Mouse (Mus musculus): ENCODE measurements at regions not wholly inside any gene's neighbourhood (a gene's known extent, or its start where the extent isn't known, plus 50 kb on each side); places are given as distances from the start of the nearest gene placed in this dataset.
A peak's percentile ranks its signal among the peaks of the same experiment; 100 is the strongest.
"Not testable (repeated sequence)": the region's sequence is repeated elsewhere in the genome, so short reads cannot be mapped to it uniquely, and the experiment has no call there.

DNA sequence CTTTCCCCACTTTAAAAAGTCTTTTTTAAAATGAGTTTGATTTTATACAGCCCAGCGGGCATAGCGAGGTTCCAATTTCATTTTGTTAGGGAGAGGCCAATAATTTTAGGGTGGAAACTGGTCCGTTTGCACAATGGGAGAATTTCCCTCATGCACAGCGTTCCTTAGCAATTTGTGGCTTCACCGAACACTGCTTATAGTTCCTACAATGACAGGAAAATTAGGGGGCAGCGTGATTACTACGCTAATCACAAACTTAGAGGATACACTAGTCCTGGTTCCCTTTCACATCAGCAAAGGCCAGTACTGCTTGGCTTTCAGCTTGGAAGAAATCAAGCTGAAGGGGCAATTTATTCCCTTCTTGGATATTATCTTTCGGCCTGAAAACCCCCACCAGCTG is 745.1 kb upstream of the Gm19410 start:
- no peak for ATAC-seq

- no peak for ATAC-seq
Measured at GRCm38 (mm10) chr8:35022649-35023048, 742.9 kb upstream of the Gm19410 start.

- ATAC-seq = no peak
Measured at GRCm38 (mm10) chr8:35047798-35048197, 717.8 kb upstream of the Gm19410 start.

DNA sequence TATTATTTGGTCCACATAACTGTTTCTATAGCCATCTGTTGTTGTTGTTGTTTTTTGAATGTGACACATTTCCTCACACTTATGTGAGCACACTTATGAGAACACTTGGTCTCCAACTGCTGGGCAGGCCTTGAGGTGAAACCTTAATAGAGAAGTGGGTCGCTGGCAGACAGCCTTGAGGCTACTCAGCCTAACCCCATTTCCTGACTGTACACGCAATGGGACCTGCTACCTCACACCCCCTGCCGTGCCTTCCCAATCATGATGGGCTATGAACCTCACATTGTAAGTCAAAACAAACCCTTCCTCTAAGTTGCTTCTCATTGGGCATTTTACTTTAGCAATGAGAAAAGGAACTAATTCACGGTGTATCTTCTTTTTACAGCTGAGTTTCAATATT is 712.1 kb upstream of the Gm19410 start:
- no peak for ATAC-seq

DNA sequence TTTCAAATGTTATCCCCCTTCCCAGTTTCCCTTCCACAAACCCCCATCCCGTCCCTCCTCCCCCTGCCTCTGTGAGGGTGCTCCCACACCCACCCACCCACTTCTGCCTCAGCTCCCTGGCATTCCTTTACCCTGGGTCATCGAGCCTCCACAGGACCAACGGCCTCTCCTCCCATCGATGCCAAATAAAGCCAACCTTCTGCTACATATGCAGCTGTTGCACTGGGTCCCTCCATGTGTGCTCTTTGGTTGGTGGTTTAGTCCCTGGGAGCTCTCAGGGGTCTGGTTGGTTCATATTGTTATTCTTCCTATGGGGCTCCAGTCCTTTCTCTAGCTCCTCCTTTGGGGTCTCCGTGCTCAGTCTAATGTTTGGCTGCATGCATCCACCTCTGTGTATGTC is 704.5 kb upstream of the Gm19410 start:
- no peak for ATAC-seq

DNA sequence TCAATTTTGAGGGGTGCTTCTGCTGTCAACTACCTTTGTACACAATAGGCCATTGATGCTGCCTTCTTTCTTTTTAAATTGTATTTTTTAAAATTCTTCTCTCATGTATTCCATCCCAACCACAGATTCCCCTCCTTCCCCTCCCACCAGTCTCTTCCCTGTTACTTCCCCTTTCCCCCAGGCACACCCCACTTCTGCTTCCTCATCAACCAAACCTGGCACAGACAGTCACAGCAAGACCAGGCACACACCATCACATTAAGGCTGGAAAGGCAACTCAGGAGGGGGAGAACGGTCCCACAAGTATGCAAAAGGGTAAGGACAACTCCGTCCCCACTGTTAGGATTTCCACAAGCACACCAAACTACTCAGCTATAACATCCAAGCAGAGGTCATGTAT is 697.4 kb upstream of the Gm19410 start:
- no peak for ATAC-seq

DNA sequence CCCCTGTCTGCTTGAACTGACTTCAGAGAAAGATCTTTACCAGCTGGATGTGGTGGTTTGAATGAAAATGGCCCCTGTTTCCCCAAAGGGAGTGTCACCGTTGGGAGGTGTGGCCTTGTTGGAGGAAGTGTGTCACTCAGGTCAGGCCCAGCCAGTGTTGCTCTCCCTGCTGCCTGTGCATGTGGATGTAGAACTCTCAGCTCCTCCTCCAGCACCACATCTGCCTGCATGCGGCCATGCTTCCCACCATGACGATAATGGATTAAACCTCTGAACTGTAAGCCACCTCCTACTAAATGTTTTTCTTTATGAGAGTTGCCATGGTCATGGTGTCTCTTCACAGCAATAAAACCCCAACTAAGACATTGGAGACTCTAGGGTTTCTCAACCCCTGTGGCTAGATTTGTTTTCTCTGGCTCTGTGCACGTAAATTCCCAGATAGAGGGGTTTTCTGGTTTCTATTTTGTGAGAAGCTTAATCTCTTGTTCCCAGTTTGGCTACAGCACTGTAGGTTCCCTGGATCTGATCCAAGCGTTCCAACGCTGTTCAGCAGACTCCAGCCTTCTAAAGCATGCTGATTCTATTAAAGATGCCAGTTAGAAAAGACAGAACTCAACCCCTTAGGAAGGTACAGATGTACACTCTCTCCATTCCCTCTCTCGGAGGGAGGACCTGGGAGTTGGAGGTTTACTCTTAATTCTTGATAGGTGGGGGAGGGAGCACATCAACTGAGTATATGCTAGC is 695.2 kb upstream of the Gm19410 start:
- no peak for ATAC-seq

DNA sequence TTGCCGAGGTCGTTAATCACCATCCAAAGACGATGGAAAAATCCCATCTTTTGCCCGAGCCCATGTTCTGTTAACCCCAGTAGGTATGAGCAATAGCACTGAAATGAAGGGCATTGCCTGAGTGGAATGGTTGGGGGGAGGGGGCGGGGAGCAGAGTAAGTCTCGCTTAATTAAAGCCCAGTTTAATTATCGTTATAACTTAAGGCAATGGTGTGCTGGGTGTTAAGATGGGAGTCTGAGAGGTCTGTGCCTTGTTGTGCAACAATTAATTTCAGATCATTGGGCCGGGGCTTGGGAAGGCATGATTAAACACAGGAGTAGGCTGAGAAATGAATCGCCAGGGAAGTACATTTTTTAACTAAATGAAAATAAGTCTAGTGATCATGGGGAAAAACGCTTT is 689.6 kb upstream of the Gm19410 start:
- no peak for ATAC-seq

DNA sequence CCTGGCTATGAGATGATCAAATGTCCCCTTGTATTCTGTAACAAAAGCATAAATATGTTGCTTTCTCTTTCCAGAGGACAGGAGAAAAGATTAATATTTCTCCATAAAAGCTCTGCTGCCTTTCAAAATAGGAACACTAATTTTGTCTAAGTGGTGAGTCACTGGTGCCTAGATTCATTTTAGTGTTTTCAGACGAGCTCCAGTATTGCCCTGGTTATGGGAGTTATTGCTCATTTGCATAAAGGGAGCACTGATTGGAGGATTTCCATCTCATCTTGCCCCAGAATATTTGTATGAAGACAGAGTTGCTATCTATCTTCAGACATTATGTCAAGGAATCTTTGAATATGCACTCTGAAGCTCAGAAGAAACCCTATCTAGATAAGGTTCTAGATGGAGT is 682.4 kb upstream of the Gm19410 start:
- no peak for ATAC-seq

DNA sequence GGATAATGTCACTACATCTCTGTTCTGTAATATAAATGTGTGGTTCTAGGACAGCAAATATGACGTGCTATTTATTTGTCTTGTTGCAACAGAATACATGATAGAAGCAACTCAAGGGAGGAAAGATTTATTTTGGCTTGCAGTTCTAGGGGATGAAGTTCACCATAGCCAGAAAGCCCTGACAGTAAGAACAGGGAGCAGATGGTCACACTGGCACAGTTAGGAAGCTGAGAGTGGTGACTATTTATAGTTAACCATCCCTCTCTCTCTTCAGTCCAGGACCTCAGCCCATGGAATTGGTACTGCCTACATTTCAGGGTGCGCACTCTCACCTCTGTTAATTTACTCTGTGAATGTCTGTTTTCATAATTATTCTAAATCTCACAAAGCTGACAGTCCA is 678.5 kb upstream of the Gm19410 start:
- ATAC-seq = no peak

- no peak for ATAC-seq
Measured at GRCm38 (mm10) chr8:35088380-35089244, 677.0 kb upstream of the Gm19410 start.

GRCm38 (mm10) chr8:35089519-35089918 is 676.1 kb upstream of the Gm19410 start:
- ATAC-seq = no peak

DNA sequence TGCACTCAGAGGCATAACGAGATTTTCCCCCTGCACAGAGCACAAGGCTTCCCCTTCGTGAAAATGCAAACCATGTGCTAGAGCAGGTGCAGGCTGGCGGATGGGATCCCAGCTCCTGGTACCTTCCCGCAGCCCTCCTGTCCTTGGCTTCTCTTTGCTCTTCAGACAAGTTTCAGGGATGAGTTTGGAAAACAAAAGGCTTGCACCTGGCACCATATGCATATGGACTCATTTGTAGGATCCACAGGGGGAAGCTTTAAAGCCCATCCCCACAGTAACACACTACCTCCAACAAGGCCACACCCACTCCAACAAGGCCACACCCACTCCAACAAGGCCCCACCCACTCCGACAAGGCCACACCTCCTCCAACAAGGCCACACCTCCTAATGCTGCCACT is 663.9 kb upstream of the Gm19410 start:
- ATAC-seq = no peak

DNA sequence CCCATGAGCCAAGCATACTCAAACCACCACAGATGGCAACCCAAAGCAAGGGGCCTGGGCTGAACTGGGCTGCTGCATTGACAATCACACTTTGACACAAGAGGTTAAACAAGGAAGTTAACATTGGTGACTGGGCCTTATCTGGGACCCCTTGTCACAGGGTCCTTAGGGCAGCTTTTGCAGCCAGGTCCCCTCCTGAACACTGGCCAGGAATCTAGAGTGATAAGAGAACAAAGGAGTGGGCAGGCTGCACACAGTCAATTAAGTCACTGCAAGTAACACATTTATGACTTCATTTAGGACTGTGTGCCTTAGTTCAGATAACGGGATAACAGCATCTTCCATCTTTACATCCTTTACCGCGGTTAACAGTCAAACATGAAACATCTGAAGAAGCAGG is 663.5 kb upstream of the Gm19410 start:
- ATAC-seq = not testable (repeated sequence)

GRCm38 (mm10) chr8:35104465-35104876 is 661.1 kb upstream of the Gm19410 start:
- not testable (repeated sequence) for ATAC-seq

DNA sequence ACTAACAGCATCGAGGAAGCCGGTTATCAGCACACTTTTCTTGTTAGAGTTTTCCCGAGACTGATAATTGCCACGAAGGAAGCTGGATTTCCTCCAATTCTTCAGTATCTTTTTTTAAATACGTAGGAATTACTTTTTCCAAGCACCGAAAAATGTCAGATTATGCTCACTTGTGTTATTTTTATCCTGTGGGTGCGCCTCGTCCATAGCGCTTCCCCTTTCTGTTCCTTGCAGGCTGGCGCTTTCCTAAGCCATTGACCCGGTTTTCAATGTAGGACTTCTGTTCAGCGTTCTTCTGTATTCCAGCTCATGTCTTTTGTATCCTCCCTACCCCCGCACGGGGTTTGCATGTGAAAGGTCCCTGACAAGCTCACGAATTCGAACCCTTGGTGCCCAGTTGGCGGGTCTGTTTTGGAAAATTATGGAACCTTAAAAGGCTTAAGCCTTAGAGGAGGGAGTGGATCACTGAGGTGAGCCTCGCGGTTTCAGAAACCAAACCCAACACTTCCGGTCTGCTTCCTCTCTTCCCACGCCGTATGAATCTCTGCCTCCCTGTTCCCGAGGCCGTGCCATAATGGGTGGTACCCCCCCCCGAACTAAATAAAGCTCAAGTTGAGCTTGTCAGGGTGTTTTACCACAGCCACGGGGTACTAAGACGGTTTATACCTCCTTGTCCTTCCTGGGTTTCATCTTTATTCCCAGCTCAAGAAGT is 655.9 kb upstream of the Gm19410 start:
- no peak for ATAC-seq

- no peak for ATAC-seq
Measured at GRCm38 (mm10) chr8:35110286-35110685, 655.3 kb upstream of the Gm19410 start.

GRCm38 (mm10) chr8:35111130-35111529 is 654.5 kb upstream of the Gm19410 start:
- ATAC-seq = no peak

DNA sequence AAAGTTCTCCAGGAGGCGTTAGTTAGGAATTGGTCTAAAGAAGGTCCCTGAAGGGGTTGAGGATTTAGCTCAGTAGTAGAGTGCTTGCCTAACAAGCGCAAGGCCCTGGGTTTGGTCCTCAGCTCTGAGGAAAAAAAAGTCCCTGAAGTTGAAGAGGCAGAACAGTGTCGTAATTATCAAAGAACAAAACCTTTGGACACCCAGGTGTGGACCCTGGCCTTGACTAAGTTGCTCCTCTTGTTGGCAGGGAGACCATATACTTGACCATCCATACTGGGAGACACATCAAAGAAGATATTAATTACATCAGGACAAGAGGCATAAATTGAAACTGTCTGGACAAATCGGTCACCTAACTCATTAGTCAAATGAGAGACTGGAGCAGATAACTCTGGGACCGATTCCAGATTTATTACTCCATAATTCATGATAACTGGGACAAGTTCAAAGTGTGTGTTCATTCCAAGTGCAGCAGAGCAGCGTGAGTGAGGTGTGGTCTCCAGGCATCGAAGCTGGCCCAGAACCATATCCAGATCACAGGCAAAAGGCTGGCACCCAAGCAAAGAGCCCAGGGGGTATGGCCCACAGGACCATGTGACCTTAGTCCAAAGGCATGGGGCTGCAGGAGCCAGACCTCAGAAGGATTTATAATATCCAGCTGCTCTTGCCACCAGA is 652.9 kb upstream of the Gm19410 start:
- no peak for ATAC-seq

- no peak for ATAC-seq
Measured at GRCm38 (mm10) chr8:35114031-35114430, 651.6 kb upstream of the Gm19410 start.

DNA sequence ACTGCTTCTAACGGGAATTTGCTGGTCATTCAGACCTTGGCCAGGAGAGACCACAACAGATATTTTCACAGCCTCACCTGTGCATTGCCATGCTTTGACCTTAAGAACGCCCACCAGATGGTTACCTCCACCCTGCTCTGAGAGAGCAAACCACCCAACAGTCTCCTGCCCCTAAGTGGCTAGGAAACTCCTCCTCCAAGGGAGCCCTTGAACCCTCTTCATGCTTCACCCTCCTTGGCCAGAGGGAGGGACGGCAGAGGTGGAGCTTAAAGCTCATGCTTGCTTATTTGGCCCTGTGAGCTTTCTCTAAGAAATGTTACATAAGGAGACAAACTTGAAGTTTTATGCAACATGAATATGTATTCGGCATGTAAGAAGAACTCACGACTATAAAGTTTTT is 645.0 kb upstream of the Gm19410 start:
- no peak for ATAC-seq

GRCm38 (mm10) chr8:35121084-35121483 is 644.5 kb upstream of the Gm19410 start:
- ATAC-seq = no peak

GRCm38 (mm10) chr8:35123196-35123621 is 642.4 kb upstream of the Gm19410 start:
- ATAC-seq = peak; percentile 96

Measured in inflammation-experienced regulatory T-cells, adult 6 months (primary cell).